8 mouse cellular contexts compared by ENCODE assay signal in genomic region chr2:164496847-164497690, GRCm38 (mm10). TPM values are rescaled to one million over a fixed set of nuclear protein-coding genes. Genes with fewer than 3 reads are reported as not detected.
A peak's percentile ranks its signal among the peaks of the same experiment; 100 is the strongest.
DNase-seq lines count a peak whose midpoint lies in the region; ATAC-seq lines count a peak whose summit lies in the region.

Gene Pigt, plus strand, starts transcription at chr2:164497520.

- peak within 1 kb of the TSS; percentile 78 for H3K27ac ChIP-seq in hindbrain, embryonic 13.5 days

- ATAC-seq in hindbrain, embryonic 13.5 days (ENCODE audit: low FRiP score), result peak; percentile 96

- peak within 1 kb of the TSS; percentile 81 for H3K9ac ChIP-seq in hindbrain, embryonic 13.5 days

- 4% methylated on average over 43 of the region's 43 CpGs for WGBS in hindbrain, embryonic 13.5 days

- H3K4me2 ChIP-seq in hindbrain, embryonic 13.5 days, result peak within 1 kb of the TSS; percentile 99

- peaks cover 19% of the 10 kb centered on the region for H3K4me1 ChIP-seq in hindbrain, embryonic 13.5 days (replicated peaks)

- no peaks in the 10 kb centered on the region for H3K9me3 ChIP-seq in hindbrain, embryonic 13.5 days

- H3K4me3 ChIP-seq in hindbrain, embryonic 13.5 days, result peak within 1 kb of the TSS; percentile 87

- no peaks in the 10 kb centered on the region for H3K27me3 ChIP-seq in hindbrain, embryonic 13.5 days

- H3K36me3 ChIP-seq in hindbrain, embryonic 13.5 days, result peaks cover 29% of the 10 kb centered on the region

- DNase-seq in R1 (ENCODE audit: low read depth, low spot score), result peak; percentile 87
- peak; percentile 89 to 90 for DNase-seq in cerebellum, postnatal 14 days
- DNase-seq in frontal cortex, postnatal 25 days (ENCODE audit: low spot score in 2 of 2), result peak; percentile 66 to 80
- DNase-seq in layer of hippocampus, postnatal 25 days (ENCODE audit: extremely low spot score in 1 of 2, low spot score in 1 of 2), result peak; percentile 74 to 78
- peak; percentile 89 for DNase-seq in lung, postnatal 25 days (ENCODE audit: low spot score)
- DNase-seq in retina, adult 2 months (ENCODE audit: low read depth, low spot score), result peak; percentile 74
- peak; percentile 86 for DNase-seq in thymus, postnatal 25 days

RNA-seq across cellular contexts. Expression of gene Pigt, which starts in this region (rescaled TPM):
- polyA plus RNA-seq in hindbrain, embryonic 13.5 days (2015; fragmentation: Nextera tagmentation; extraction: Ambion mirVana), result 67.3 and 71.1 TPM in 2 replicates
- 10 to 100 TPM; 85.3 to 87.3 TPM for total RNA-seq in layer of hippocampus, postnatal 25 days (2021)

Comparison
In these comparisons a context has a peak if more than half of its experiments do, and no peak if none do; other contexts are left out.
1. Peak in every context shown above with its lines: DNase-seq, ATAC-seq, H3K4me3 ChIP-seq and H3K27ac ChIP-seq.